Mouse (Mus musculus) embryonic fibroblast, embryonic 13.5 days (primary cell): Measurements from ENCODE around the gene Cebpb.

Experiments used
- CTCF ChIP-seq: IDR thresholded peaks from 2 replicates; pipeline ENCODE4 v1.5.1; 2011; ENCODE audit warnings: mild to moderate bottlenecking, control low read depth, low read length, moderate library complexity, borderline replicate concordance; ENCODE audit not compliant: insufficient read depth
- POLR2A ChIP-seq: IDR thresholded peaks from 2 replicates; pipeline ENCODE4 v1.6.1; 2011; ENCODE audit warnings: low read depth, mild to moderate bottlenecking, control low read depth, low read length, moderate library complexity

DNA sequence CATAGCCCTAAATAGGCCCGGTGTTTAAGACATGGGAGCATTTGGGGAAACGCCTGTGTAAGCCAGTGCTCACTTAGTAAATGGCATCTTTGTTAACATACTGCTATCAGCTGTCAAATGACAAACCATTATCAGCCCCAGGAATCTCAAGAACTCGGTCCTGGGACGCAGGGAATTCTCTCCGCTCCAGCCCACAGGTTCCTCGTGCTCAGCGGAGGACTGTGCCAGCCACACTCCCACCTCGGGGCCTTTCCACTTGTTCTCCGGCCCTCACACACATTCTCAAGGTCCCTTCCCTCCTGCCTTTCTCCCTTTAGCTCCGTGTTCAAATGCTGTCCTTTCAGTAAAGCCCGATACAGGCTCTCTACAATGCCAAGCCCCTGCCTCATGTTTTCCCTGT lies 30.0 kb upstream of the Cebpb start:
- TF ChIP-seq CTCF, result no peak
- TF ChIP-seq POLR2A, result no peak
